Mouse (Mus musculus) neural tube, embryonic 10.5 days (tissue): ENCODE measurements around the gene Otud3.
A peak's percentile ranks its signal among the peaks of the same experiment; 100 is the strongest.
"Not testable (repeated sequence)": the region's sequence is repeated elsewhere in the genome, so short reads cannot be mapped to it uniquely, and the experiment has no call there.

Experiments used
- DNase-seq: peaks from one replicate; pipeline ENCODE4 v3.0.0-alpha.2; 2017; ENCODE audit warnings: low spot score; ENCODE audit errors: extremely low spot score

Otud3 gene

GRCm38 (mm10) chr4:138913797-138914196 is at the start of gene Otud3:
Gene Otud3, minus strand, starts transcription at chr4:138913945.
- DNase-seq: peak; percentile 94

- no peak for DNase-seq
These were observed 49.0 kb upstream of the Otud3 start for GRCm38 (mm10) chr4:138962719-138963118.

GRCm38 (mm10) chr4:138959926-138960325 is 46.2 kb upstream of the Otud3 start:
- DNase-seq: no peak

- no peak for DNase-seq
These were observed 45.4 kb upstream of the Otud3 start for GRCm38 (mm10) chr4:138959120-138959519.

GRCm38 (mm10) chr4:138958612-138959011 is 44.9 kb upstream of the Otud3 start:
- DNase-seq: no peak

- no peak for DNase-seq
These were observed 34.5 kb upstream of the Otud3 start for GRCm38 (mm10) chr4:138948257-138948656.

- DNase-seq: peak; percentile 49
These were observed 30.0 kb upstream of the Otud3 start for GRCm38 (mm10) chr4:138943730-138944129.

GRCm38 (mm10) chr4:138941966-138942365 is 28.2 kb upstream of the Otud3 start:
- no peak for DNase-seq

GRCm38 (mm10) chr4:138941401-138941800 is 27.7 kb upstream of the Otud3 start:
- DNase-seq: no peak

- no peak for DNase-seq
These were observed 25.7 kb upstream of the Otud3 start for GRCm38 (mm10) chr4:138939481-138939880.

- DNase-seq: no peak
These were observed 24.9 kb upstream of the Otud3 start for GRCm38 (mm10) chr4:138938495-138939269.

GRCm38 (mm10) chr4:138934456-138935145 is 20.9 kb upstream of the Otud3 start:
- DNase-seq: no peak

- DNase-seq: no peak
These were observed 20.1 kb upstream of the Otud3 start for GRCm38 (mm10) chr4:138933862-138934261.

- no peak for DNase-seq
These were observed 11.8 kb upstream of the Otud3 start for GRCm38 (mm10) chr4:138925561-138925960.

- DNase-seq: peak; percentile 98
These were observed 8.3 kb upstream of the Otud3 start for GRCm38 (mm10) chr4:138922131-138922459.

- DNase-seq: no peak
These were observed 7.7 kb upstream of the Otud3 start for GRCm38 (mm10) chr4:138921254-138922130.

- no peak for DNase-seq
These were observed 3.5 kb upstream of the Otud3 start for GRCm38 (mm10) chr4:138917282-138917681.

- DNase-seq: peak; percentile 58
These were observed 481 bp downstream of the Otud3 start for GRCm38 (mm10) chr4:138913141-138913787.

- no peak for DNase-seq
These were observed 8.0 kb downstream of the Otud3 start for GRCm38 (mm10) chr4:138905624-138906337.

GRCm38 (mm10) chr4:138899361-138899760 is 14.4 kb downstream of the Otud3 start:
- DNase-seq: no peak

GRCm38 (mm10) chr4:138893789-138894188 is 20.0 kb downstream of the Otud3 start:
- DNase-seq: not testable (repeated sequence)
